Mouse (Mus musculus): ENCODE data around the gene Clk1. TPM values are rescaled to one million over a fixed set of nuclear protein-coding genes. Genes with fewer than 3 reads are reported as not detected.
"Not testable (repeated sequence)": the region's sequence is repeated elsewhere in the genome, so short reads cannot be mapped to it uniquely, and the experiment has no call there.

Gene Clk1
- polyA plus RNA-seq, 1 experiment from 2014 or later: 143 TPM

GRCm38 (mm10) chr1:58395341-58395740 is 28.5 kb downstream of the Clk1 start:
- Histone ChIP-seq H3K9ac (no peak overlapping the region), H3K4me1 (replicated peaks; ENCODE audit: control insufficient read depth, insufficient read depth, low read length) (peaks cover 17% of the 10 kb centered on the region), H3K4me2 (replicated peaks) (no peak overlapping the region), H3K4me3 (replicated peaks; ENCODE audit: low read length) (no peak overlapping the region), H3K36me3 (replicated peaks; ENCODE audit: control insufficient read depth, insufficient read depth) (peaks cover 58% of the 10 kb centered on the region), H3K27ac (no peak overlapping the region), H3K9me3 (ENCODE audit: control insufficient read depth, low read length) (no peaks in the 10 kb centered on the region), H3K27me3 (ENCODE audit: control insufficient read depth, insufficient read depth, low read length) (no peaks in the 10 kb centered on the region)
- ATAC-seq (ENCODE audit: low FRiP score) (no peak), DNase-seq (ENCODE audit: low spot score) (no peak)
- WGBS: 95% methylated on average over 3 of the region's 3 CpGs

- Histone ChIP-seq H3K36me3 (replicated peaks; ENCODE audit: control insufficient read depth, insufficient read depth) (peaks cover 41% of the 10 kb centered on the region), H3K4me3 (replicated peaks; ENCODE audit: low read length) (peak overlapping the region; percentile 94), H3K27me3 (ENCODE audit: control insufficient read depth, insufficient read depth, low read length) (no peaks in the 10 kb centered on the region), H3K9me3 (ENCODE audit: control insufficient read depth, low read length) (no peaks in the 10 kb centered on the region), H3K4me1 (replicated peaks; ENCODE audit: control insufficient read depth, insufficient read depth, low read length) (peaks cover 17% of the 10 kb centered on the region), H3K9ac (peak overlapping the region; percentile 98), H3K27ac (peak overlapping the region; percentile 100), H3K4me2 (replicated peaks) (peak overlapping the region; percentile 60)
- ATAC-seq (ENCODE audit: low FRiP score) (peak; percentile 65), DNase-seq (ENCODE audit: low spot score) (no peak)
- 2% methylated on average over 62 of the region's 90 CpGs for WGBS
Measured at GRCm38 (mm10) chr1:58393284-58394195, 30.3 kb downstream of the Clk1 start.

GRCm38 (mm10) chr1:58392652-58393283 is 31.1 kb downstream of the Clk1 start, which contains the start of gene Bzw1:
Gene Bzw1 (plus strand): TSS chr1:58392898.
- WGBS: 0% methylated on average over 44 of the region's 61 CpGs
- Histone ChIP-seq H3K4me3 (replicated peaks; ENCODE audit: low read length) (peak within 1 kb of the TSS; percentile 94), H3K9me3 (ENCODE audit: control insufficient read depth, low read length) (no peaks in the 10 kb centered on the region), H3K4me2 (replicated peaks) (peak within 1 kb of the TSS; percentile 60), H3K4me1 (replicated peaks; ENCODE audit: control insufficient read depth, insufficient read depth, low read length) (peaks cover 17% of the 10 kb centered on the region), H3K27ac (peak within 1 kb of the TSS; percentile 100), H3K36me3 (replicated peaks; ENCODE audit: control insufficient read depth, insufficient read depth) (peaks cover 34% of the 10 kb centered on the region), H3K9ac (peak within 1 kb of the TSS; percentile 98), H3K27me3 (ENCODE audit: control insufficient read depth, insufficient read depth, low read length) (no peaks in the 10 kb centered on the region)
- DNase-seq (ENCODE audit: low spot score) (peak; percentile 92), ATAC-seq (ENCODE audit: low FRiP score) (peak; percentile 98)

DNA sequence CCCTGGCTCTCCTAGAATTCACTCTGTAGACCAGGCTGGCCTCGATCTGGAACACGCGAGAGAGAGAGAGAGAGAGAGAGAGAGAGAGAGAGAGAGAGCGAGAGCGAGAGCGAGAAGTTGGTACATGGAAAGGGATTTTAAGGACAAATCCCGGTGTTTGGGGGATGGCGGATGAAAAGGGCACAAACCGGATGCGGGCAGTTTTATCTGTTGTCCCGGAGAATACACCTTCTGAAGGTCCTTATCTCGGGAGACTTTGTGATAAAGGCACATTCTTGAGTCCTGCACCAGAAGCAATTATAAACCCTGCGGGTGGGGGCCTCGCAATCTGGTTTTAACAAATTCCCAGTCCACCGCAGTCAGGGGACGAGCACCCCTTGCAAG is 31.6 kb downstream of the Clk1 start:
- H3K27ac ChIP-seq: peak overlapping the region; percentile 100
- WGBS: 0% methylated on average over 16 of the region's 16 CpGs

GRCm38 (mm10) chr1:58391421-58392267 is 32.2 kb downstream of the Clk1 start:
- peak overlapping the region; percentile 60 for H3K4me2 ChIP-seq (replicated peaks)
- peak overlapping the region; percentile 94 for H3K4me3 ChIP-seq (replicated peaks; ENCODE audit: low read length)
- peak overlapping the region; percentile 100 for H3K27ac ChIP-seq
- ATAC-seq (ENCODE audit: low FRiP score) (no peak), DNase-seq (ENCODE audit: low spot score) (no peak)
- peaks cover 17% of the 10 kb centered on the region for H3K4me1 ChIP-seq (replicated peaks; ENCODE audit: control insufficient read depth, insufficient read depth, low read length)
- H3K9ac ChIP-seq: peak overlapping the region; percentile 98
- peaks cover 22% of the 10 kb centered on the region for H3K36me3 ChIP-seq (replicated peaks; ENCODE audit: control insufficient read depth, insufficient read depth)
- H3K9me3 ChIP-seq (ENCODE audit: control insufficient read depth, low read length): no peaks in the 10 kb centered on the region
- 47% methylated on average over 19 of the region's 19 CpGs for WGBS
- H3K27me3 ChIP-seq (ENCODE audit: control insufficient read depth, insufficient read depth, low read length): no peaks in the 10 kb centered on the region

More for the DNA sequence above, 31.6 kb downstream of the Clk1 start:
- H3K4me2 ChIP-seq (replicated peaks): peak overlapping the region; percentile 60
- H3K4me3 ChIP-seq (replicated peaks; ENCODE audit: low read length): peak overlapping the region; percentile 94
- H3K4me1 ChIP-seq (replicated peaks; ENCODE audit: control insufficient read depth, insufficient read depth, low read length): peaks cover 17% of the 10 kb centered on the region
- peak; percentile 67 for DNase-seq (ENCODE audit: low spot score)
- H3K27me3 ChIP-seq (ENCODE audit: control insufficient read depth, insufficient read depth, low read length): no peaks in the 10 kb centered on the region
- no peak; the same call in 1 of the 2 replicates for ATAC-seq (ENCODE audit: low FRiP score)
- H3K9me3 ChIP-seq (ENCODE audit: control insufficient read depth, low read length): no peaks in the 10 kb centered on the region
- H3K36me3 ChIP-seq (replicated peaks; ENCODE audit: control insufficient read depth, insufficient read depth): peaks cover 28% of the 10 kb centered on the region
- peak overlapping the region; percentile 98 for H3K9ac ChIP-seq

GRCm38 (mm10) chr1:58382586-58383281 is 41.1 kb downstream of the Clk1 start:
- 70% methylated on average over 5 of the region's 5 CpGs for whole genome bisulfite sequencing
- no peak for ATAC-seq (ENCODE audit: low FRiP score)

DNA sequence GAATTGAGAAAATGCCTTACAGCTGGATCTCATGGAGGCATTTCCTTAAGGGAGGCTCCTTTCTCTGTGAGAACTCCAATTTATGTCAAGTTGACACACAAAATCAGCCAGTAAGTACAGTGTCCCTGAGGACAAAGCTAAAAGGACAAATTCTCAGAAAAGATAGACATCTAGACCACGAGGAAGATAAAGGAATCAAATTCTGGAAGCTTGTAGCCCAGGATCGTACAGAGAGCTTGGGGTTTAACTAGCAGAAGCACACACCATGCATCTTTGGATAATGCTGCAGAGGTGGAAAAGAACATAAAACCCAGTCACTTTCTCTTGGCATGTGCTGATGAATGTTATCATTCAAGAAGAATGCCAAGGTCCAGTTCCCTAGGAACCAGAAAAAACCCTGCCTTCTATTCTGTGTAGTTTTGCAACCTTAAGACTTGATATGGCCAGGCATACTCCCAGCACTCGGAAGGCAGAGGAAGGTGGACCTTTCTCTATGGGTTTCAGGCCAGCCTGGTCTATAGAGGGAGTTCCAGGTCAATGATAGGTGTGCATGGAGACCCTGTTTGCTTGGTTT is 48.2 kb downstream of the Clk1 start:
- Histone ChIP-seq H3K36me3 (replicated peaks; ENCODE audit: control insufficient read depth, insufficient read depth) (no peaks in the 10 kb centered on the region), H3K27me3 (ENCODE audit: control insufficient read depth, insufficient read depth, low read length) (no peaks in the 10 kb centered on the region), H3K4me2 (replicated peaks) (no peak overlapping the region), H3K9ac (no peak overlapping the region), H3K27ac (no peak overlapping the region), H3K4me3 (replicated peaks; ENCODE audit: low read length) (no peak overlapping the region), H3K9me3 (ENCODE audit: control insufficient read depth, low read length) (no peaks in the 10 kb centered on the region), H3K4me1 (replicated peaks; ENCODE audit: control insufficient read depth, insufficient read depth, low read length) (no peaks in the 10 kb centered on the region)
- no peak for ATAC-seq (ENCODE audit: low FRiP score)
- WGBS: 81% methylated on average over 3 of the region's 3 CpGs
- no peak for DNase-seq (ENCODE audit: low spot score)

More at GRCm38 (mm10) chr1:58382586-58383281, 41.1 kb downstream of the Clk1 start:
- Histone ChIP-seq H3K27me3 (ENCODE audit: control insufficient read depth, insufficient read depth, low read length) (no peaks in the 10 kb centered on the region), H3K9me3 (ENCODE audit: control insufficient read depth, low read length) (no peaks in the 10 kb centered on the region), H3K4me1 (replicated peaks; ENCODE audit: control insufficient read depth, insufficient read depth, low read length) (no peaks in the 10 kb centered on the region), H3K9ac (no peak overlapping the region), H3K4me3 (replicated peaks; ENCODE audit: low read length) (no peak overlapping the region), H3K27ac (no peak overlapping the region), H3K36me3 (replicated peaks; ENCODE audit: control insufficient read depth, insufficient read depth) (no peaks in the 10 kb centered on the region), H3K4me2 (replicated peaks) (no peak overlapping the region)
- DNase-seq (ENCODE audit: low spot score): no peak

DNA sequence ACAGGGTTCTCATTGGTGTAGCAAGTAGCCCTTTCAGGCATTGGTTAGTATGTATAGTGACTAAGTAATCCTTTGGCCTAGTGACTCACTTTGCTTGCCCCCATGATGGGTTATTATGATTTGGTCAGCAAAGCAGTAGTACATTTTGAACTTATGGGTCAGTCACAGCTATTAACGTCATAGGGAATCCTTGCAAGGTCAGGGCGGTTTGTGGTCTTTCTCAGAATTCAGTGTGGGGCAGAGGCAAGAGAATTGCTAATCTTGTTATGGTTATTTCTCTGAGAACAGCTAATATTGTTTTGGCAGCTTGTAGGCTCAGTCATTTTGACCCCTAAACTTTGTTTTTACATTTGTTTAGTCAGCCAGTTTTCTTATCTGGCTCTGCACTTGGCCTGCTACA is 49.6 kb downstream of the Clk1 start:
- not testable (repeated sequence) for ATAC-seq (ENCODE audit: low FRiP score)

More for the DNA sequence above, 49.6 kb downstream of the Clk1 start:
- not testable (repeated sequence) for H3K9ac ChIP-seq; H3K36me3 ChIP-seq (replicated peaks; ENCODE audit: control insufficient read depth, insufficient read depth); DNase-seq (ENCODE audit: low spot score); H3K9me3 ChIP-seq (ENCODE audit: control insufficient read depth, low read length); H3K27me3 ChIP-seq (ENCODE audit: control insufficient read depth, insufficient read depth, low read length); H3K4me1 ChIP-seq (replicated peaks; ENCODE audit: control insufficient read depth, insufficient read depth, low read length); H3K4me3 ChIP-seq (replicated peaks; ENCODE audit: low read length); H3K27ac ChIP-seq; H3K4me2 ChIP-seq (replicated peaks)
- 81% methylated on average over 2 of the region's 2 CpGs for WGBS

Data from hindbrain, embryonic 14.5 days (tissue).